Mouse (Mus musculus) embryonic facial prominence, embryonic 12.5 days (tissue): ENCODE data around the gene Arhgap18. TPM values are rescaled to one million over a fixed set of nuclear protein-coding genes. Genes with fewer than 3 reads are reported as not detected.
"Not testable (repeated sequence)": the region's sequence is repeated elsewhere in the genome, so short reads cannot be mapped to it uniquely, and the experiment has no call there.

ENCODE experiments used
- ATAC-seq: fragments of 200-750 bp; cut with Nextera tagmentation; 2 replicates; pipeline ENCODE4 v1.8.0; 2017; ENCODE audit not compliant: insufficient number of reproducible peaks, insufficient read depth, low FRiP score, low TSS enrichment
- H3K27ac ChIP-seq: fragments of 300-500 bp; sonication (generic); 2 replicates; pipeline ENCODE4 v1.5.1; 2016; ENCODE audit warnings: mild to moderate bottlenecking
- H3K27me3 ChIP-seq: fragments of 300-500 bp; sonication (generic); 2 replicates; pipeline ENCODE4 v1.6.1; 2016; ENCODE audit warnings: mild to moderate bottlenecking, moderate library complexity
- H3K36me3 ChIP-seq: fragments of 300-500 bp; sonication (generic); 2 replicates; pipeline ENCODE4 v1.6.1; 2016; ENCODE audit warnings: mild to moderate bottlenecking
- H3K4me1 ChIP-seq: fragments of 300-500 bp; sonication (generic); 2 replicates; pipeline ENCODE4 v1.6.1; 2016
- H3K4me2 ChIP-seq: fragments of 300-500 bp; sonication (generic); replicated peaks from 2 replicates; pipeline ENCODE4 v1.6.1; 2016; ENCODE audit warnings: mild to moderate bottlenecking, moderate library complexity
- H3K4me3 ChIP-seq: fragments of 300-500 bp; sonication (generic); 2 replicates; pipeline ENCODE4 v1.5.1; 2016; ENCODE audit warnings: mild to moderate bottlenecking
- H3K9ac ChIP-seq: fragments of 300-500 bp; sonication (generic); 2 replicates; pipeline ENCODE4 v1.6.1; 2016; ENCODE audit warnings: mild to moderate bottlenecking, moderate library complexity
- H3K9me3 ChIP-seq: fragments of 300-500 bp; sonication (generic); 2 replicates; pipeline ENCODE4 v1.6.1; 2016; ENCODE audit warnings: mild to moderate bottlenecking, moderate library complexity
- WGBS: fragments of 180-500 bp; shearing (Covaris S2); methylation state at CpG from one replicate; pipeline ENCODE4 v1.1.7; 2016; 5-methylcytosine and 5-hydroxymethylcytosine counted together
- polyA plus RNA-seq: library from polyadenylated mRNA; unstranded; fragments of >200 nt; fragmentation: Nextera tagmentation; extraction: Ambion mirVana; gene quantifications from 2 replicates; pipeline ENCODE4 v1.2.1, GENCODE M21; 2016

Arhgap18 gene
- polyA plus RNA-seq, 1 experiment from 2014 or later: 18.9 TPM

DNA sequence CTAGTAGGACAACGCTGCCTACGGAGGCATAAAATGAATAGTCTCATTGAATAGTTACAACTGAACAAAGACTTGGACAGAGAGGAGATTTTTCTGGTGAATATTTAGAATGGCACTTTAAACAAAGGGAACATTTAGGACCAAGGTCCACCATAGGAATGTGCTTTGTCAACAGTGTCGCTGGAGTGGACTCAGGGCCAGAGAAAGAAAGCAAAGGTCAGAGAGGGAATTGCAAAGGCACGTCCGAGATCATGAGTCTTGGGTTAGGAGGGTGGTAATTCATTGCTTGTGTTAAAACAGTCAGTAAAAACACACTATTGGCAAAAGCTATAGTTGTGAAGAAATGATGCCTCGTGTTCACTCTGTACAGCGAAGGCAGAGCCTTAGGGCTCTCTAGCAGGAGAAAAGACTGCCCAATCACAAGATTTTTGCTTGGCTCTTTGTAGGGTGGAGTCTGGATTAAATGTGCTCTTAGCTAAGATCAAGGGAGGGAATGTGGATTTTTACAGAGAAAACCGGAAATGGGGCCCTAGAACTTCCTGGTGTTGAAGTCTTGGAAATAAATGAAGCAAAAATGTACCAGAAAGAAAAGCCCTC, 167.3 kb downstream of the Arhgap18 start:
- Histone ChIP-seq H3K4me2 (no peak overlapping the region), H3K9me3 (no peaks in the 10 kb centered on the region), H3K36me3 (no peaks in the 10 kb centered on the region), H3K9ac (no peak overlapping the region), H3K27me3 (no peaks in the 10 kb centered on the region), H3K4me3 (no peak overlapping the region), H3K27ac (no peak overlapping the region), H3K4me1 (no peaks in the 10 kb centered on the region)
- WGBS: 39% methylated on average over 8 of the region's 8 CpGs
- no peak for ATAC-seq

DNA sequence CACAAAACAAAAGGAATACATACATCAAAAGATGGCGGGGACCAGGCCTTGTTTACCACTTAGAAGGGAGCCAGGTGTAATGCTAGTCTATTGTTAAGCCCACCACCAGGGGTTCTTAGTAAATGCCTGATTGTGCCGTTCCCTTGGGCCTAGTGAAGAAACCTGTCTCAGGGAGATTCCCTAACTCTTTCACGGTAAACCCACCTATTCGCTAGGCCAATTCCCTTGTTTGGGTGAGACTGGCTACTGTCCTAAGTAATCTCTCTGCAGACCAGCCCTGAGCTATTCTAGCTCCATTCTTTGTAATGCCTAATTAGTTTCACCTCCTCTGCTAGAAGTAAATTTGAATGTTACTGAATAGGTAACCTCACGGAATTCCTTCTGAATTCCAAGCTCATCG, 182.8 kb downstream of the Arhgap18 start:
- not testable (repeated sequence) for ATAC-seq, H3K27me3 ChIP-seq, H3K36me3 ChIP-seq, H3K4me3 ChIP-seq, H3K9ac ChIP-seq, H3K4me1 ChIP-seq, H3K4me2 ChIP-seq, H3K9me3 ChIP-seq, H3K27ac ChIP-seq
- 84% methylated on average over 6 of the region's 6 CpGs for WGBS

DNA sequence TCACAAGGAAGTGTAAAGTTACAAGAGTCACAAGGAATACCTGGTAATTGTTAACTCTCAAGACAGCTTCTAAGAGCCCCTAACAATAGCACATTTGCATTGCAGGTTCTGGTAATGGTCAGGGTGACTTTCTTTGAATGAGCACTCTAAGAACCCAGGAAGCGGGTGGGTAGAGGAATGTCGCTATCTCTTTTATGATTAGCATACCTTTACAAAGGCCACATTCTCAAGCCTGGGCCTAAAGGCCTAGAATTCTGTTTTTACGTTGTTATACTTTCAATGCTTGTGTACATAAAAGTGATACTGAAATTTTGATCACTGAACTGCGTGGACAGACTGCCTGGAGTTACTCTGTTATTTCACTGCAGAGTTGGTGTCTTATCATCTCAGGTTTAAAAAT, 185.2 kb downstream of the Arhgap18 start:
- WGBS: 80% methylated on average over 4 of the region's 4 CpGs
- H3K4me1 ChIP-seq, H3K27me3 ChIP-seq: not testable (repeated sequence)

DNA sequence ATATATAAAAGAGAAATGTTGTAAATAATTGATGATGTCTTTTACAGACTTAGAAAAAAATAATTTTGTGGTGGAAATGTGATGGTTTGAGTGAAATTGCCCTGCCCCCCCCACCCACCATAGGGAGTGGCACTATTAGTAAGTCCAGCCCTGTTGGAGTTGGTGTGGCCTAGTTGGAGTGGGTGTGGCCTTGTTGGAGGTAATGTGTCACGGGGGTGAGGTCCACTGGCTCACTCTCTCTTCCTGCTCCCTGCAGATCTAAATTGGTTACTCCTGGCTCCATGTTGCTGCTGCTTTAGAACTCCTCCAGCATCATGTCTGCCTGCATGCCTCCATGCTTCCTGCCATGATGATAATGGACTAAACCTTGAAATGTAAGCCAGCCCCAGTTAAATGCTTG, 186.3 kb downstream of the Arhgap18 start:
- Histone ChIP-seq H3K4me1 (no peaks in the 10 kb centered on the region), H3K9ac (no peak overlapping the region), H3K27ac (no peak overlapping the region), H3K36me3 (no peaks in the 10 kb centered on the region), H3K27me3 (no peaks in the 10 kb centered on the region), H3K4me3 (no peak overlapping the region), H3K4me2 (no peak overlapping the region), H3K9me3 (no peaks in the 10 kb centered on the region)
- ATAC-seq: no peak
- 50% methylated on average over 1 of the region's 1 CpGs for WGBS

More for the DNA sequence above, 185.2 kb downstream of the Arhgap18 start:
- not testable (repeated sequence) for ATAC-seq, H3K4me3 ChIP-seq, H3K4me2 ChIP-seq, H3K27ac ChIP-seq, H3K36me3 ChIP-seq, H3K9ac ChIP-seq, H3K9me3 ChIP-seq

DNA sequence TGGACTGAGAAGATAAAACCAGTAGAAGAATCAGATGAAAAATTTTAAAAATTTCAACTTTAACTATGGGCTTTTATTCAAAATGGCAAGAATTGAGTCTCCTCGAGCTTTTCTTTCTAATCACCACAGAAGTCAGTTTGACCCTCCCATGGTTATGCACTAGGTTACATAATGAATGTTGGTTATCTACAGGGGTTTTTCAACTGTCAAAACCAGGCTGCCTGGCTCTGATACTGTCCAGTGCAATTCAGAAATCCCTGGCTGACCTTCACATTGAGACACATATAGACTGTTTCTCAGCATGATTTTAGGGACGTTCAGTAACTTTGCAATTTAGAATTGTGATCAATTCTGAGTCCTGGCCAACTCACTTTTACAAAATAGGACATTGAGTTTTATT, 195.1 kb downstream of the Arhgap18 start:
- Histone ChIP-seq H3K36me3 (no peaks in the 10 kb centered on the region), H3K9me3 (no peaks in the 10 kb centered on the region), H3K9ac (no peak overlapping the region), H3K4me3 (no peak overlapping the region), H3K27ac (no peak overlapping the region), H3K4me1 (no peaks in the 10 kb centered on the region), H3K27me3 (no peaks in the 10 kb centered on the region), H3K4me2 (no peak overlapping the region)
- 74% methylated on average over 2 of the region's 2 CpGs for WGBS
- ATAC-seq: no peak

DNA sequence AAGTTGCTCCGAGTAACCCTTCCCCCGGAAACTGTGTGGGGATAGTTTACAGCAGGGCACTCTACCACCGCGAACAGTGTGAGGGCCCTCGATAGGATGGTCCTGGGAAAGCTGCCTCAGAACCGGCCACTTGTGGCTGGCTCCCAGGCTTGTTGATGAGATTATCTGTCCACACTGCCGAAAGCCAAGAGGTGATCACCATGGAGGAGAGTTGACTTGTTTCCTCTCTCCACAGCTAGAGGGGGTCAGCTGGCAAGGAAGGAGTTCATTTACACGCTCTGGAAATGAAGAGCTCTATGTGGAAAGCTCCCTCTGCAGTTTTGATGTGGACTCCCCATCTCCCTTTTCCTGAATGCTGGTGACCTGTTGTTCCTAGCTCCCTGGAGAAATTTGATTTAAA, 196.4 kb downstream of the Arhgap18 start:
- Histone ChIP-seq H3K4me3 (no peak overlapping the region), H3K4me2 (no peak overlapping the region), H3K9me3 (no peaks in the 10 kb centered on the region), H3K9ac (no peak overlapping the region), H3K27me3 (no peaks in the 10 kb centered on the region), H3K36me3 (no peaks in the 10 kb centered on the region), H3K4me1 (no peaks in the 10 kb centered on the region), H3K27ac (no peak overlapping the region)
- 74% methylated on average over 8 of the region's 8 CpGs for WGBS
- ATAC-seq: no peak

DNA sequence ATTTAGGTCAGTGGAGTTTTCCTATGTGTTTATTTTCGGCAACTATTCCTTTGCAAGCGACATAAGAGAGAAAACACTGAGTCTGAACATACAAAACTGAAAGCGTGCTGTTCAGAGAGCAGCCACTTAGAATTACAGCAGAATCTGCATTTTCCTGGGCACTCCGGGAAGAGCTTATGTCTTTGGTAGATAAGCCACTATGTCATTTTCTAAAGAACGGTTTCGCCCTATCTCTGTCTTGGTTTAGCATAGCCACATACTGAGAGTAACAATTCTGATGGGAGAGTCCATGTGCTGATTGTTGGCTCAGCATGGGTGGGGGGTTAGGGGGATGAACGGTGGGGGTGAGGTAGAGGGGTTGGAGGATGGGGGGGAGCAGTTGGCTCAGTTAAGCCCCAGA, 197.2 kb downstream of the Arhgap18 start:
- H3K9me3 ChIP-seq: no peaks in the 10 kb centered on the region
- H3K36me3 ChIP-seq: no peaks in the 10 kb centered on the region
- no peak overlapping the region for H3K27ac ChIP-seq
- H3K27me3 ChIP-seq: no peaks in the 10 kb centered on the region
- 88% methylated on average over 7 of the region's 7 CpGs for WGBS
- H3K9ac ChIP-seq: no peak overlapping the region
- no peak overlapping the region for H3K4me2 ChIP-seq
- H3K4me1 ChIP-seq: no peaks in the 10 kb centered on the region
- ATAC-seq: no peak
- H3K4me3 ChIP-seq: no peak overlapping the region

DNA sequence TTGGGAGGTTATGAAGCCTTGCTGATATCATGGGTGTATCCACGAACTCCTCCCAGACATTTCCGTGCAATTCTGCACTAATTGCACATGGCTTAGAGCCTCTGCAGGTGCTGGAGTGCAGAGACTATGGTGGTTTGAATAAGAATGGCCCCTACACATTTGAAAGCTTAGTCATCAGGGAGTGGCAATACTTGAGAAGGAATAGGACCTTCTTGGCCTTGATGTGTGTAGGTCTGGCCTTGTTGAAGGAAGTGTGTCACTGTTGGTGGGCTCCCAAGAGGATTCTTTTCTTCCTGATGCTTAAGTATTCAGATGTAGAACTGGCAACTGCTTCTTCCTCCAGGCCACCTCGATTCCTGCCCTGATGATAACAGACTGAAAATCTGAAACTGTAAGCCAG, 205.3 kb downstream of the Arhgap18 start:
- Histone ChIP-seq H3K27me3 (no peaks in the 10 kb centered on the region), H3K9me3 (no peaks in the 10 kb centered on the region), H3K9ac (no peak overlapping the region), H3K27ac (no peak overlapping the region), H3K4me1 (no peaks in the 10 kb centered on the region), H3K4me2 (no peak overlapping the region), H3K36me3 (no peaks in the 10 kb centered on the region), H3K4me3 (no peak overlapping the region)
- ATAC-seq: no peak
- 80% methylated on average over 3 of the region's 3 CpGs for WGBS
